Mouse (Mus musculus) liver, embryonic 13.5 days (tissue): ENCODE results near the gene Fgfr2. TPM values are rescaled to one million over a fixed set of nuclear protein-coding genes. Genes with fewer than 3 reads are reported as not detected.

Experiments used
- ATAC-seq: fragments of 200-750 bp; cut with Nextera tagmentation; 2 replicates; pipeline ENCODE4 v1.8.0; 2017; ENCODE audit warnings: low read depth, mild to moderate bottlenecking, moderate number of reproducible peaks, moderate library complexity
- DNase-seq: peaks from one replicate; pipeline ENCODE4 v3.0.0; 2022
- H3K27ac ChIP-seq: fragments of 300-500 bp; sonication (generic); 2 replicates; pipeline ENCODE4 v1.5.1; 2015; ENCODE audit warnings: moderate library complexity, mild to moderate bottlenecking, inconsistent platforms
- H3K27me3 ChIP-seq: fragments of 300-500 bp; sonication (generic); 2 replicates; pipeline ENCODE4 v1.6.1; 2015; ENCODE audit warnings: mild to moderate bottlenecking, inconsistent platforms
- H3K36me3 ChIP-seq: fragments of 300-500 bp; sonication (generic); 2 replicates; pipeline ENCODE4 v1.6.1; 2015; ENCODE audit warnings: mild to moderate bottlenecking, inconsistent platforms
- H3K4me1 ChIP-seq: fragments of 300-500 bp; sonication (generic); replicated peaks from 2 replicates; pipeline ENCODE4 v1.6.1; 2015; ENCODE audit warnings: inconsistent platforms
- H3K4me2 ChIP-seq: fragments of 300-500 bp; sonication (generic); 2 replicates; pipeline ENCODE4 v1.6.1; 2015; ENCODE audit warnings: inconsistent platforms, mild to moderate bottlenecking, moderate library complexity
- H3K4me3 ChIP-seq: fragments of 300-500 bp; sonication (generic); replicated peaks from 2 replicates; pipeline ENCODE4 v1.5.1; 2015; ENCODE audit warnings: mild to moderate bottlenecking, inconsistent platforms
- H3K9ac ChIP-seq: fragments of 300-500 bp; sonication (generic); 2 replicates; pipeline ENCODE4 v1.6.1; 2015; ENCODE audit warnings: mild to moderate bottlenecking, inconsistent platforms
- H3K9me3 ChIP-seq: fragments of 300-500 bp; sonication (generic); replicated peaks from 2 replicates; pipeline ENCODE4 v1.6.1; 2016; ENCODE audit warnings: inconsistent platforms
- WGBS: fragments of 180-500 bp; shearing (Covaris S2); methylation state at CpG from one replicate; pipeline ENCODE4 v1.1.7; 2015; ENCODE audit not compliant: insufficient replicate concordance; 5-methylcytosine and 5-hydroxymethylcytosine counted together
- polyA plus RNA-seq: library from polyadenylated mRNA; unstranded; fragments of >200 nt; fragmentation: Nextera tagmentation; extraction: Ambion mirVana; gene quantifications from 2 replicates; pipeline ENCODE4 v1.2.1, GENCODE M21; 2015

Gene Fgfr2
- 8.9 and 10.8 TPM in 2 replicates for polyA plus RNA-seq

DNA sequence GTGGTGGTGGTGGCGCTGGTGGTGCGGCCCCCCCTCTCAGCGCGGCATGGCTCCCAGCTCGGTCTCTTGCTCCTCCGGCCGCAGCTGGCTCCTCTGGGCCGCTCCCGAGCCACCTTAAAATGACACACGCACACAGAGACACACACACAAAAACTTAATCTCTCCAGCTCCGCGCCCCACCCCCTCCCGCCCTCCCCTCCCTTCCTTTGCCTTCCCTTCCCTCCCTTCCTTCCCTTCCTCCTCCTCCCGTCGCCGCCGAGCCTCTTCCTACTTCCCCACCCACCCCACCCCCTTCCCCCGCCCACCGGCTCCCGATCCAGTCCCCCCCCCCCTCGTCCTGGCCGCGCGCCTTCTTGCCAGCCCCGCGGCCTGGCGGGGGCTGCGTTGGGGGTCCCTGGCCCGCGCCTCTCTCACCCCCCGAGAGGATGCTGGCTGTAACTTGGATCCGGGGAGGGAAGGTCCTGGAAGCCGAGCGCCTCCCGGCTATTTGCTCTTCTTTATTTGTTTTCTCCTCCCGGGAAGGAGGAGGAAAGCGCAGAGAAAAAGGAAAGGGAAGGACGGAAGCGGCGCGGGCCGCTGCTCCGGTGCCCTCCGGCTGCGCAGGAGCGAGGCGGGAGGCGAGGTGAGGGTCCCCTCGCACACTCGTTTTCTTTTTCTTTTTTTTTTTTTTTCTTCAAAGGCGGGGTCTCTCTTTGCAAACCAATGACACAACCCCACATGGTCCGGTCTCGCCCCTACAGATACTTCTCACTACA, at the start of gene Fgfr2:
TSS of gene Fgfr2 (minus strand) at position 107 of the 755 bp plus-strand sequence.
- H3K27me3 ChIP-seq = peaks cover 69% of the 10 kb centered on the region
- peak within 1 kb of the TSS; percentile 79 for H3K9ac ChIP-seq
- no peaks in the 10 kb centered on the region for H3K36me3 ChIP-seq
- H3K27ac ChIP-seq = peak within 1 kb of the TSS; percentile 84
- H3K4me1 ChIP-seq = peaks cover 44% of the 10 kb centered on the region
- WGBS = under 1% methylated on average over 38 of the region's 53 CpGs
- DNase-seq = peak; percentile 23
- ATAC-seq = peak; percentile 60
- H3K4me2 ChIP-seq = peak within 1 kb of the TSS; percentile 88
- H3K4me3 ChIP-seq = peak within 1 kb of the TSS; percentile 76
- no peaks in the 10 kb centered on the region for H3K9me3 ChIP-seq

GRCm38 (mm10) chr7:133171403-133172032, 48.4 kb upstream of the Fgfr2 start:
- 67% methylated on average over 4 of the region's 4 CpGs for WGBS
- Histone ChIP-seq H3K4me1 (peaks cover 2% of the 10 kb centered on the region; the same call in 1 of the 2 replicates), H3K9me3 (no peaks in the 10 kb centered on the region), H3K4me3 (no peak overlapping the region), H3K27me3 (no peaks in the 10 kb centered on the region), H3K36me3 (no peaks in the 10 kb centered on the region), H3K4me2 (no peak overlapping the region), H3K27ac (no peak overlapping the region), H3K9ac (no peak overlapping the region)
- no peak for ATAC-seq
- DNase-seq = no peak

GRCm38 (mm10) chr7:133168928-133169327, 45.8 kb upstream of the Fgfr2 start:
- no peak for ATAC-seq
- no peak overlapping the region for H3K27ac ChIP-seq
- DNase-seq = no peak
- H3K4me1 ChIP-seq = no peaks in the 10 kb centered on the region
- H3K9ac ChIP-seq = no peak overlapping the region
- no peaks in the 10 kb centered on the region for H3K27me3 ChIP-seq
- no peak overlapping the region for H3K4me2 ChIP-seq
- H3K4me3 ChIP-seq = no peak overlapping the region
- H3K9me3 ChIP-seq = no peaks in the 10 kb centered on the region
- H3K36me3 ChIP-seq = no peaks in the 10 kb centered on the region
- 78% methylated on average over 3 of the region's 3 CpGs for WGBS

GRCm38 (mm10) chr7:133167903-133168302, 44.8 kb upstream of the Fgfr2 start:
- Histone ChIP-seq H3K4me1 (0 out of 2 replicates have a peak, but pooled peaks cover 2% of the 10 kb centered on the region), H3K36me3 (no peaks in the 10 kb centered on the region), H3K4me2 (no peak overlapping the region), H3K9ac (no peak overlapping the region), H3K9me3 (no peaks in the 10 kb centered on the region), H3K27me3 (no peaks in the 10 kb centered on the region), H3K27ac (no peak overlapping the region), H3K4me3 (no peak overlapping the region)
- WGBS = 76% methylated on average over 2 of the region's 2 CpGs
- DNase-seq (no peak), ATAC-seq (no peak)

DNA sequence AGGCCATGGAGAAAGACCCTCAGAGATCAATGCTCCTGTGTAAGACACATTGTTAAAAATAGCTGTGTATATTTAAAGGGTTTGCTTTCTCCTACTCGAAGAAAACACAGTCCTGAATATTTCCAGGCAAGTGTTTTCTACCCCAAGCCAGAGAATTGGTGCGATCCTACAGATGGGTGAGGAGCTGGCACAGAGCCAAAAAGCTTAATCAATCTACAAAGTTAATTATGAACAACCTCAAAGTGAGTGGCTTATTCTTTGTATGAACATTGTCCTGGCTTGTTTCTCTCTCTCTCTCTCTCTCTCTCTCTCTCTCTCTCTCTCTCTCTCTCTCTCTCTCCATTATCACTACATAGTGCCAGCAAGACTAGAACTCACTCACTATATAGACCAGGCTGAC, 41.6 kb upstream of the Fgfr2 start:
- H3K4me2 ChIP-seq = no peak overlapping the region
- no peak overlapping the region for H3K4me3 ChIP-seq
- ATAC-seq = no peak
- 58% methylated on average over 2 of the region's 2 CpGs for WGBS
- H3K36me3 ChIP-seq = no peaks in the 10 kb centered on the region
- DNase-seq = no peak
- H3K27me3 ChIP-seq = no peaks in the 10 kb centered on the region
- H3K27ac ChIP-seq = no peak overlapping the region
- no peaks in the 10 kb centered on the region for H3K9me3 ChIP-seq
- H3K9ac ChIP-seq = no peak overlapping the region
- H3K4me1 ChIP-seq = 0 out of 2 replicates have a peak, but pooled peaks cover 3% of the 10 kb centered on the region

- H3K27me3 ChIP-seq = no peaks in the 10 kb centered on the region
- H3K27ac ChIP-seq = no peak overlapping the region
- no peak for ATAC-seq
- WGBS = 50% methylated on average over 5 of the region's 5 CpGs
- 0 out of 2 replicates have a peak, but pooled peaks cover 3% of the 10 kb centered on the region for H3K4me1 ChIP-seq
- no peak overlapping the region for H3K9ac ChIP-seq
- DNase-seq = no peak
- no peaks in the 10 kb centered on the region for H3K36me3 ChIP-seq
- H3K4me2 ChIP-seq = no peak overlapping the region
- H3K4me3 ChIP-seq = no peak overlapping the region
- no peaks in the 10 kb centered on the region for H3K9me3 ChIP-seq
These were observed 39.9 kb upstream of the Fgfr2 start for GRCm38 (mm10) chr7:133163011-133163410.

GRCm38 (mm10) chr7:133162131-133162530, 39.0 kb upstream of the Fgfr2 start:
- H3K27ac ChIP-seq = no peak overlapping the region
- 0 out of 2 replicates have a peak, but pooled peaks cover 3% of the 10 kb centered on the region for H3K4me1 ChIP-seq
- DNase-seq (no peak), ATAC-seq (no peak)
- WGBS = 13% methylated on average over 2 of the region's 2 CpGs
- no peaks in the 10 kb centered on the region for H3K27me3 ChIP-seq
- H3K9ac ChIP-seq = no peak overlapping the region
- no peaks in the 10 kb centered on the region for H3K36me3 ChIP-seq
- no peak overlapping the region for H3K4me2 ChIP-seq
- H3K4me3 ChIP-seq = no peak overlapping the region
- H3K9me3 ChIP-seq = no peaks in the 10 kb centered on the region

- DNase-seq (no peak), ATAC-seq (no peak)
- Histone ChIP-seq H3K9ac (no peak overlapping the region), H3K4me3 (no peak overlapping the region), H3K4me1 (0 out of 2 replicates have a peak, but pooled peaks cover 3% of the 10 kb centered on the region), H3K9me3 (no peaks in the 10 kb centered on the region), H3K36me3 (no peaks in the 10 kb centered on the region), H3K27me3 (no peaks in the 10 kb centered on the region), H3K4me2 (no peak overlapping the region), H3K27ac (no peak overlapping the region)
- WGBS = 63% methylated on average over 7 of the region's 7 CpGs
These were observed 38.4 kb upstream of the Fgfr2 start for GRCm38 (mm10) chr7:133161362-133162080.

DNA sequence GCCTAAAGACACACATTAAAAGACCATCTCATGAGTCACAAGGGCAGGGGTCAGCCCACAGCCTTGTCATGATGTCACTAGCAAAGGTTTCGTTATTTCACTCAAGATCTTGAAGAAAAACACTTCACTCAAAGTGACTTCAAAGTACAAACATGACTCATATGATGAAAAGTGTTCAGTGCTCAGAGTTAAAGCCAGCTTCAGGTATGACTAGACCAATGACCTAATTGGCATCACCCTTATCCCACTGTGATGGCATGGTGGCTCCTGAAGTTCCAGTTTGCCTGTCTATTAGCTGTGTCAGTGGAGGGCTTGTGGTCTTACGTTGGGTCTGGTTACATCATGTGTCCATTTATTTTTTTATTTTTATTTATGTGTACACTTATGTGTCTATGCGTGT, 36.4 kb upstream of the Fgfr2 start:
- no peak overlapping the region for H3K4me2 ChIP-seq
- H3K36me3 ChIP-seq = no peaks in the 10 kb centered on the region
- no peak overlapping the region for H3K9ac ChIP-seq
- no peak overlapping the region for H3K4me3 ChIP-seq
- no peak overlapping the region for H3K27ac ChIP-seq
- no peaks in the 10 kb centered on the region for H3K9me3 ChIP-seq
- WGBS = 64% methylated on average over 3 of the region's 3 CpGs
- H3K4me1 ChIP-seq = 0 out of 2 replicates have a peak, but pooled peaks cover 3% of the 10 kb centered on the region
- no peaks in the 10 kb centered on the region for H3K27me3 ChIP-seq
- no peak for ATAC-seq
- DNase-seq = no peak

- Histone ChIP-seq H3K27ac (no peak overlapping the region), H3K4me2 (no peak overlapping the region), H3K36me3 (no peaks in the 10 kb centered on the region), H3K4me1 (no peaks in the 10 kb centered on the region), H3K4me3 (no peak overlapping the region), H3K9ac (no peak overlapping the region), H3K9me3 (no peaks in the 10 kb centered on the region), H3K27me3 (no peaks in the 10 kb centered on the region)
- WGBS = 75% methylated on average over 12 of the region's 12 CpGs
- ATAC-seq (no peak), DNase-seq (no peak)
These were observed 32.5 kb upstream of the Fgfr2 start for GRCm38 (mm10) chr7:133155621-133156020.

- no peak overlapping the region for H3K27ac ChIP-seq
- no peaks in the 10 kb centered on the region for H3K9me3 ChIP-seq
- H3K4me3 ChIP-seq = no peak overlapping the region
- H3K36me3 ChIP-seq = no peaks in the 10 kb centered on the region
- no peak for DNase-seq
- H3K4me1 ChIP-seq = no peaks in the 10 kb centered on the region
- H3K4me2 ChIP-seq = no peak overlapping the region
- no peak overlapping the region for H3K9ac ChIP-seq
- ATAC-seq = no peak
- H3K27me3 ChIP-seq = no peaks in the 10 kb centered on the region
- WGBS = 69% methylated on average over 6 of the region's 6 CpGs
These were observed 31.7 kb upstream of the Fgfr2 start for GRCm38 (mm10) chr7:133154846-133155245.
